In the genomic region with DNA sequence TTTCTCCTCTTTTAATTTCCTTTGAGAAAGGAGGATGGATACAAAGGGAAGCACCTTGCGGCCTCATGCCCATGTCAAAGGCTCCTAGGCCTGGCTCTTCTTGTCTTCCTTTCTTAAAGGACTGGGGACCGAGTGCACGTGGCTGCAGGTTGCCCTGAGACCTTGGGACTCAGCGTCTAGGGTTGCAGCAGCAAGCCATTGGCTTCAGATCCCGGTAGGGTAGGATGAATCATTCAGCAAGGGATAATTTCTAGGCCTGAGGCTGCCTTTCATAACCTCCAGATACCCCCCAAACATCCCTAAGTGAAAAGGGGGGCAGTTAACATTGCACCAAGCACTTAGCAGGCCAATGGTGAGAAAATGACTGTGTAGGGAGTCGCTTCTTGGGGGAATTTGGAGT, we compare ENCODE assay signal across 8 mouse cellular contexts. TPM values are rescaled to one million over a fixed set of nuclear protein-coding genes. Genes with fewer than 3 reads are reported as not detected.
A peak's percentile ranks its signal among the peaks of the same experiment; 100 is the strongest.
DNase-seq lines count a peak whose midpoint lies in the region; ATAC-seq lines count a peak whose summit lies in the region.

No protein-coding gene starts in this region.

- no peaks in the 10 kb centered on the region for H3K36me3 ChIP-seq in embryonic facial prominence, embryonic 14.5 days (ENCODE audit: control insufficient read depth, insufficient read depth, low read length)
- peaks cover 1% of the 10 kb centered on the region; the same call in 1 of the 2 replicates for H3K36me3 ChIP-seq in kidney, embryonic 14.5 days (ENCODE audit: control insufficient read depth, insufficient read depth, low read length)

- H3K4me2 ChIP-seq in embryonic facial prominence, embryonic 14.5 days (ENCODE audit: low read depth, low read length) = peak overlapping the region; percentile 34
- H3K4me2 ChIP-seq in kidney, embryonic 14.5 days (replicated peaks; ENCODE audit: low read depth, low read length) = peak overlapping the region; percentile 95

- H3K9me3 ChIP-seq in embryonic facial prominence, embryonic 14.5 days (ENCODE audit: control insufficient read depth, low read length) = no peaks in the 10 kb centered on the region
- no peaks in the 10 kb centered on the region for H3K9me3 ChIP-seq in kidney, embryonic 14.5 days (ENCODE audit: control insufficient read depth, low read length)

- H3K27me3 ChIP-seq in embryonic facial prominence, embryonic 14.5 days (replicated peaks; ENCODE audit: control insufficient read depth, insufficient read depth, low read length) = peaks cover 100% of the 10 kb centered on the region
- no peaks in the 10 kb centered on the region for H3K27me3 ChIP-seq in kidney, embryonic 14.5 days (ENCODE audit: control insufficient read depth, insufficient read depth, low read length)

- no peaks in the 10 kb centered on the region for H3K4me1 ChIP-seq in embryonic facial prominence, embryonic 14.5 days (ENCODE audit: control insufficient read depth, insufficient read depth, low read length)
- H3K4me1 ChIP-seq in kidney, embryonic 14.5 days (ENCODE audit: control insufficient read depth, insufficient read depth, low read length) = peaks cover 40% of the 10 kb centered on the region

- H3K27ac ChIP-seq in embryonic facial prominence, embryonic 14.5 days (replicated peaks; ENCODE audit: low read depth, low read length) = no peak overlapping the region
- peak overlapping the region; percentile 100 for H3K27ac ChIP-seq in kidney, embryonic 14.5 days (ENCODE audit: low read depth, low read length)

- H3K9ac ChIP-seq in embryonic facial prominence, embryonic 14.5 days (ENCODE audit: low read depth, low read length) = no peak overlapping the region
- peak overlapping the region; percentile 99 for H3K9ac ChIP-seq in kidney, embryonic 14.5 days (ENCODE audit: low read depth, low read length)

- 9% methylated on average over 6 of the region's 6 CpGs for WGBS in embryonic facial prominence, embryonic 14.5 days
- 9% methylated on average over 6 of the region's 6 CpGs for WGBS in kidney, embryonic 14.5 days

- H3K4me3 ChIP-seq in embryonic facial prominence, embryonic 14.5 days (ENCODE audit: low read depth, low read length) = peak overlapping the region; percentile 19
- H3K4me3 ChIP-seq in kidney, embryonic 14.5 days (ENCODE audit: low read length) = peak overlapping the region; percentile 53

- ATAC-seq in embryonic facial prominence, embryonic 14.5 days (ENCODE audit: low read depth) = no peak
- ATAC-seq in kidney, embryonic 14.5 days (ENCODE audit: low FRiP score, low TSS enrichment) = no peak

- DNase-seq in kidney, adult 11 months = peak; percentile 60
- no peak for DNase-seq in kidney, postnatal 10 days
- DNase-seq in embryonic facial prominence, embryonic 14.5 days (ENCODE audit: low spot score) = no peak
- peak; percentile 57 for DNase-seq in neural tube, embryonic 10.5 days (ENCODE audit: extremely low spot score, low spot score)
- DNase-seq in cerebellum, adult 9-10 months = no peak
- no peak for DNase-seq in right cerebral cortex, postnatal 36 days (ENCODE audit: low spot score in 2 of 2)
- no peak for DNase-seq in ovary, postnatal 36 days (ENCODE audit: low spot score)

RNA-seq across cellular contexts. Expression of a gene that starts 7.0 kb away (rescaled TPM):
- polyA plus RNA-seq in embryonic facial prominence, embryonic 14.5 days (2014; fragmentation: Nextera tagmentation; extraction: Ambion mirVana) = 0.62 and 0.70 TPM in 2 replicates
- 4.2 and 8.6 TPM in 2 replicates for polyA plus RNA-seq in kidney, embryonic 14.5 days (2014; fragmentation: Nextera tagmentation; extraction: Ambion mirVana)

RNA-seq across cellular contexts. Expression of a gene that starts 8.0 kb away (rescaled TPM):
- polyA plus RNA-seq in embryonic facial prominence, embryonic 14.5 days (2014; fragmentation: Nextera tagmentation; extraction: Ambion mirVana) = 1.8 and 2.4 TPM in 2 replicates
- polyA plus RNA-seq in kidney, embryonic 14.5 days (2014; fragmentation: Nextera tagmentation; extraction: Ambion mirVana) = 22.1 and 24.3 TPM in 2 replicates

RNA-seq across cellular contexts. Expression of a gene that starts 12.0 kb away (rescaled TPM):
- 0.81 and 1.1 TPM in 2 replicates for polyA plus RNA-seq in embryonic facial prominence, embryonic 14.5 days (2014; fragmentation: Nextera tagmentation; extraction: Ambion mirVana)
- polyA plus RNA-seq in kidney, embryonic 14.5 days (2014; fragmentation: Nextera tagmentation; extraction: Ambion mirVana) = 8.2 and 8.6 TPM in 2 replicates

RNA-seq across cellular contexts. Expression of a gene that starts 18.8 kb away (rescaled TPM):
- polyA plus RNA-seq in embryonic facial prominence, embryonic 14.5 days (2014; fragmentation: Nextera tagmentation; extraction: Ambion mirVana) = 0.22 and 0.97 TPM in 2 replicates
- polyA plus RNA-seq in kidney, embryonic 14.5 days (2014; fragmentation: Nextera tagmentation; extraction: Ambion mirVana) = 44.1 and 53.1 TPM in 2 replicates

RNA-seq across cellular contexts. Expression of a gene that starts 24.7 kb away (rescaled TPM):
- polyA plus RNA-seq in embryonic facial prominence, embryonic 14.5 days (2014; fragmentation: Nextera tagmentation; extraction: Ambion mirVana) = 0.39 and 0.42 TPM in 2 replicates
- polyA plus RNA-seq in kidney, embryonic 14.5 days (2014; fragmentation: Nextera tagmentation; extraction: Ambion mirVana) = 58.6 and 61.9 TPM in 2 replicates

Comparison
In these comparisons a context has a peak if more than half of its experiments do, and no peak if none do; other contexts are left out.
1. DNase-seq: peak in kidney, adult 11 months (single experiment) and neural tube, embryonic 10.5 days (single experiment); none in kidney, postnatal 10 days (single experiment), embryonic facial prominence, embryonic 14.5 days (single experiment), cerebellum, adult 9-10 months (single experiment), right cerebral cortex, postnatal 36 days (0 of 2) and ovary, postnatal 36 days (single experiment).